Mouse (Mus musculus) MEL (cell line): Measurements from ENCODE around the gene Prg4.

Source experiments
- CHD1 ChIP-seq: IDR thresholded peaks from 2 replicates; pipeline ENCODE4 v1.6.1; 2012; ENCODE audit warnings: low read depth, mild to moderate bottlenecking, inconsistent platforms, low read length, improper control_type of control experiment
- CHD2 ChIP-seq: IDR thresholded peaks from 2 replicates; pipeline ENCODE4 v1.6.1; 2011; ENCODE audit warnings: low read length, improper control_type of control experiment
- CTCF ChIP-seq, 3 experiments: IDR thresholded peaks in 2 of 3; conservative IDR thresholded peaks in 1 of 3; 2 replicates each; pipeline ENCODE4 v1.5.1; 2011 to 2012; ENCODE audit warnings: low read length in 3 of 3, low read depth in 2 of 3, mild to moderate bottlenecking in 2 of 3, improper control_type of control experiment in 1 of 3, inconsistent platforms in 1 of 3, mixed read lengths in 1 of 3, moderate library complexity in 1 of 3; ENCODE audit not compliant: control insufficient read depth in 1 of 3, insufficient read depth in 1 of 3, poor library complexity in 1 of 3, severe bottlenecking in 1 of 3
- GATA1 ChIP-seq: IDR thresholded peaks from 2 replicates; pipeline ENCODE4 v1.6.1; 2011; ENCODE audit warnings: low read depth, low read length, improper control_type of control experiment
- HCFC1 ChIP-seq: IDR thresholded peaks from 2 replicates; pipeline ENCODE4 v1.6.1; 2012; ENCODE audit warnings: low read depth, mild to moderate bottlenecking, inconsistent platforms, low read length, improper control_type of control experiment, moderate library complexity
- MAZ ChIP-seq: IDR thresholded peaks from 2 replicates; pipeline ENCODE4 v1.6.1; 2012; ENCODE audit warnings: low read depth, mild to moderate bottlenecking, inconsistent platforms, low read length, improper control_type of control experiment
- MXI1 ChIP-seq: IDR thresholded peaks from 2 replicates; pipeline ENCODE4 v1.6.1; 2011; ENCODE audit warnings: mild to moderate bottlenecking, low read depth, low read length, improper control_type of control experiment
- POLR2A ChIP-seq, 2 experiments: IDR thresholded peaks; 2 replicates each; pipeline ENCODE4 v1.6.1; 2011 to 2012; ENCODE audit warnings: low read length in 2 of 2, mild to moderate bottlenecking in 2 of 2, control low read depth in 1 of 2, improper control_type of control experiment in 1 of 2, low read depth in 1 of 2, moderate library complexity in 1 of 2; ENCODE audit not compliant: control insufficient read depth in 1 of 2, insufficient read depth in 1 of 2, poor library complexity in 1 of 2
- UBTF ChIP-seq: IDR thresholded peaks from 2 replicates; pipeline ENCODE4 v1.6.1; 2012; ENCODE audit warnings: low read depth, mild to moderate bottlenecking, inconsistent platforms, low read length, improper control_type of control experiment, moderate library complexity, borderline replicate concordance; ENCODE audit not compliant: insufficient read depth
- USF1 ChIP-seq: IDR thresholded peaks from 2 replicates; pipeline ENCODE4 v1.6.1; 2014; ENCODE audit warnings: low read depth, mild to moderate bottlenecking, inconsistent platforms, low read length, improper control_type of control experiment, moderate library complexity
- ZKSCAN1 ChIP-seq: IDR thresholded peaks from 2 replicates; pipeline ENCODE4 v1.6.1; 2012; ENCODE audit warnings: low read depth, mild to moderate bottlenecking, inconsistent platforms, low read length, improper control_type of control experiment, moderate library complexity
- ZNF384 ChIP-seq: IDR thresholded peaks from 2 replicates; pipeline ENCODE4 v1.6.1; 2012; ENCODE audit warnings: low read depth, mild to moderate bottlenecking, inconsistent platforms, low read length, improper control_type of control experiment

DNA sequence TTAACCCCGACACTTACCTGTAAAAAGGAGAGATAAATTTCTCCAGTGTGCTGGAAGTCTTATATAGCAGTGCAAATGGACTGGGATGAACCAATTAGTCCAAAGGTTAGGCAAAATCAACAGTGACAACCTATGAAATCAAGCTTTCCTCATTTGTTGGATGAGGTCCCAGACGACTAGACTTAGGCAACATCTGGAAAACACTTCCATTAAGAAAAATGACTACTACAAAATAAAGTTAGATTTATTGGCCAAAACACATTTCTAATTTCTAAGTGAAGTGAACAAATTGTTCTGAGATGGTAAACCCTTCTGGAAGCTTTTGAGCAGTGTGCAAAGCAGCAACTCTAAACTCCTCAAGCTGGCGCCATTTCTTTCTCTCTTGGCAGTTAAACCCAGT lies at the start of gene Prg4:
- no peak for TF ChIP-seq CTCF (IDR thresholded peaks at IDR 0.05 in 2 of 3, conservative IDR thresholded peaks at IDR 0.05 in 1 of 3; ENCODE audit: control insufficient read depth in 1 of 3, insufficient read depth in 1 of 3, low read depth in 2 of 3, low read length in 3 of 3, poor library complexity in 1 of 3, severe bottlenecking in 1 of 3)
- TF ChIP-seq CHD2, result no peak
- no peak for TF ChIP-seq USF1
- no peak for TF ChIP-seq GATA1
- no peak for TF ChIP-seq CHD1
- TF ChIP-seq UBTF, result no peak
- no peak for TF ChIP-seq MAZ
- no peak for TF ChIP-seq ZKSCAN1
- TF ChIP-seq HCFC1, result no peak
- TF ChIP-seq POLR2A (IDR thresholded peaks at IDR 0.05; ENCODE audit: control insufficient read depth in 1 of 2, insufficient read depth in 1 of 2, low read depth in 1 of 2, low read length in 2 of 2, poor library complexity in 1 of 2), result no peak
- TF ChIP-seq ZNF384, result no peak
- TF ChIP-seq MXI1, result no peak
